Mouse (Mus musculus): ENCODE measurements around the gene Gpc6.

The Gpc6 gene

DNA sequence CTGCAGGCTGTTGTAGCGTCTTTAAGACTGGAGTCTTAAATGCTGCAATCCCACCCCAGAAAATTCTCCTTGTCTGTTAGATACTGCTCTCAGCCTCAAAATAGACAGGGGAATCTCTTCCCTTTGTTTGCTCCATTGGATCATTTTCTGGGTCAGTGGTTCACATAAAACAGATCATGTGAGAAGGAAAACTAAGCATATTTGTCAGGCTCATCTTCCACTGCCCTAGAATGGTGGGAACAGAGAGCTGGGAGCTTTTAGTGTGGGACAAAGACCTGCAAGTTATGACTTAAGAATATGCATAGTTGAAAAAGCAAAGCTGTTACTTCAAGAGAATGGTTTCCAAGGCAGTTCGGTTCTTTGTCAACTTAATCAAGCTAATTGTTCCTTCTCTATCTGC is 136.4 kb downstream of the Gpc6 start:
- DNase-seq (ENCODE audit: low spot score in 2 of 2), result no peak

DNA sequence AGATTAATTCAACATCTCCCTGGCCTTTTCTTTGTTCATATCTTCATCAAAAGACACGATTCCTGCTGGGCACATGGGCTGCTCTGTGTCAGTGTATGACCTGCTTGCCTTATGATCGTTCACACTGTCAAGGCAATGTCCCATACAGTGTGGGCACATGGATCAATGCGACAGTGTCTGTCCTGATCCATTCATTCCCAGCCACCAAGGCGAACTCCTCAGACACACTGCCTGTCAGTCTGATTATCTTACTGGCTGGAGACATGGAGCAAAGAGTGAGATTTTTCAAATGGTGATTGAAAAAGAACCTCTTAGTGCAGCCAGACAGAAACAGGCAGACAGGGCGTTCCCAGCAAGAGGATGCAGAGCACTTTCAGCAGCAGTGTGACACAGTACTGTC is 143.1 kb downstream of the Gpc6 start:
- DNase-seq (ENCODE audit: low spot score in 2 of 2), result no peak

DNA sequence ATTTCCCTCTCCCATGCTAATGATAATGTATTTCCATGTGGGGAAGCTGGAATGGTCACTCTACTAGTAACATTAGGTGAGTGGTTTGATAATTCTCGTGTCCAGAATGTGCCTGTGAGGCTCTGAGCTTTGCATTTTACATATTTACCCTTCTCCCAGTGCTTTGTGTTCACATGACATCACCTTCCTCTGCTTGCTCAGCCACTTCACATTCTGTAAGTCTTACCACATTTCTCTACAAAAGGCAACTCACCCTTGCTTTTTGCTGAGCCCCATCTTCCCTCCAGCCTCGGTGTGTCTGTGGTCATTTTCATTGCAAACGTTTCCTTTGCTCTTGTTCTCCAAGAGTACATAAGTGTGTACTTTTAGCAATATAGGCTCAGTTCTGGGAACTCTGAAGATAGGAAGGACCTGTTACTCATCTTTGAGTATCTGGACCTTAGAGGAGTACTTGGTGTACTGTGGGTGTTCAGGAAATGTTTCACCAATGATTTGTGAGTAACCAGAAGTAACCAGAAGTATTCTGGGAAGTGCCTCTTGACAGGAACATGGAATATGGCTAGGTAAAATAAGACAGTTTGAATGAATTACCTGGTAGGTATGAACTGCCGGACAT is 145.5 kb downstream of the Gpc6 start:
- no peak for DNase-seq (ENCODE audit: low spot score in 2 of 2)

DNA sequence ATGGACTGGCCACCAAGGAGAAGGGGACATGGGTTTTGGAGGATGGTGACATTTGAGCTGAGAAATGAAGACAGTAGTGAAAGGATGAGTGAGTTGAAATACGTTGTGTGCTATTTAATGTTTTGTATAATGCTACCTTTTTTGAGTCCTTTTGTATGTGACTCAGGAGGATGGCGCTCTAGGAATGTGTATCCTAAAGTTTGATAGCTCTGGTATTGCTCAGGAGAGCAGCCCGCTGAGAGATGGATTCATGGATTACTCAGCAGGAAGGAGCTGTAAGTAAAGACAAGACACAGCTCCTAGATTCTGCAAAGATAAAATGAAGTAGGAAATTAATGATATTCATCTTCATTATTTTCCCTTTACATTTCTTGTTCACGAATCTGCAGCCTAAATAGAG is 168.5 kb downstream of the Gpc6 start:
- no peak for DNase-seq (ENCODE audit: low spot score in 2 of 2)

DNA sequence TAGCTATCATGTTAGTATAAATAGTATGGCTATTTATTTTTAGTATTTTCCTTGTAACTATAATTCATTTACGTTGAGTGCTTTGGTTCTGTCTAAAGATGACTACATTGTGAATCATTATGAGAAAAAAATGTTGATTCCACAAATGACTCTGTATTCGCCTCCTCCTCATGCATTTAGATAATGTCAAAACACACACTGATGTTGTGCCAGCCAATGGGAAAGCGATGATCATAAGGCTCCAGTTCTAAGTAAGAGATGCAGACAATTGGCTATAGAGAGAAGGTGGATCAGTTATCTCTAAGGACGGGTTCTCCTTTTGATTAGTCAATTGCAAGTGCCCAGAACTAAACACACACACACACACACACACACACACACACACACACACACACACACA is 181.8 kb downstream of the Gpc6 start:
- DNase-seq (ENCODE audit: low spot score in 2 of 2), result peak; percentile 19 to 25

DNA sequence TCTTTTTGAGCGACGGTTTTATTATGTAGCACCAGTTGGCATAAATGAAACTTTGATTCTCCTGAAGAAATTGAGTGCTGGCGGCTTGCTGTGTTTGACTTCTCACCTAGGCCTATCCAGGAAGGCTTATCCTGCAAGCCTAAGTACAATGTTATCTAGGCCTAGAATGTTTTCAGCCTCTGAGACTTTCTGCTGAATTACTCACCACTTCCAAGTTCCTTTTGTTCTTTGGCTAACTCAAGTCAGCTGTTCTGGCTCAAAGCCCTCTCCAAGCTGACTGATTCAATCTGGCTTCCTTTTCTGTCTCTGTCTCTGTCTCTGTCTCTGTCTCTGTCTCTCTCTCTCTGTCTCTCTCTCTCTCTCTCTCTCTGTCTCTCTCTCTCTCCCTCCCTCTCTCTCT is 188.0 kb downstream of the Gpc6 start:
- no peak for DNase-seq (ENCODE audit: low spot score in 2 of 2)

DNA sequence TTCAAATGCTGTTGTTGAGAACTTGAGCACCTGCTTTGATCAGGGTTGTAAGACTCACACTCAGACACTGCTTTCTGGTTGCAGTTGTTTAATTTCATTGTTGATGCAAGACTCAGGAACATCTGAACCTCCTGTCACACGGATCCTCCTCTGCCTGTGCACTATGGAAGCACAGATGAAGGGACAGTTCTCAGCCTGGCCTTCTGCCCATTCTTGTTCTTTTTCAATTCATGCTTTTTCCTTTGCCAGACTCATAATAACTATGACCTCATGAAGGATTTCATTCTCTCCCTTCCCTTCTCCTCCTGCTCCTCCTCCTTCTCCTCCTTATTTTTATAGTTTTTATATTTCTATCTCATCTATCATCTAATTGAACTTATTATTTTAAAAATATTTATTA is 196.9 kb downstream of the Gpc6 start:
- DNase-seq (ENCODE audit: low spot score in 2 of 2), result no peak

DNA sequence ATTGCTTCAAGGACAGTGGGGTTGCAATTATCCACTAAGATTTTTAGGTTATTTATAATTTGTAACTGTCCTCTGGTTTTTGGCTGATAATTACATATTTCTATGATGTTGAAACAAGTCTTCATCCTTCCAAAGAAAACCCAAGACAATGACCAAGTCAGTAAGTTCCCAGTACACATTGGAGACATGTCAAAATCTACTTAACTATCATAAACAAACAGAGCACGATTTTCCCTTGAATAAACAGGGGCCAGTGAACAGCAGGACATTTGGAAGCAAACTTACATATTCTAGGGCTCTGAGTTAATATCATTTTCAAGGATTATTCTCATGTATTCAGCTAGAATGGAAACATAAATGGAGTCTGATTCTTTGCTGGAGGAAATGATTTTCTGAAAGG is 205.2 kb downstream of the Gpc6 start:
- no peak for DNase-seq (ENCODE audit: low spot score in 2 of 2)

DNA sequence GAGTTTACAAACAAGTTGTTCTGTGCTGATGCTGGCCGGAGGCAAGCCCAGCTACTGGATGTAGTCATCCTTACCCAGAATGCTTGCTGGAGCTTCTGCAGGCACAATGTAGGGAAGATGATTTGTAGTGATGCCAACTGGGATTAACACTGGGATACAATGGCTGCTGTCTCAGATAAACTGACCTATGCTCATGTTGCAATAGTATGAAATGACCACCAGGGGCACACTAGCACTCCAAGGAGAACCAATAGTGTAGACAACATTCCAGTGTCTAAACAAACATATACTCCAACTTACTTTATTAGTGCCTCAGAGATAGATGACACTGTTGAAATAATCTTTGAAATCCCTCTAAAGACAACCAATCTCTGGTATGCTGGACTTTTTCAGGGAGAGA is 206.2 kb downstream of the Gpc6 start:
- no peak for DNase-seq (ENCODE audit: low spot score in 2 of 2)

DNA sequence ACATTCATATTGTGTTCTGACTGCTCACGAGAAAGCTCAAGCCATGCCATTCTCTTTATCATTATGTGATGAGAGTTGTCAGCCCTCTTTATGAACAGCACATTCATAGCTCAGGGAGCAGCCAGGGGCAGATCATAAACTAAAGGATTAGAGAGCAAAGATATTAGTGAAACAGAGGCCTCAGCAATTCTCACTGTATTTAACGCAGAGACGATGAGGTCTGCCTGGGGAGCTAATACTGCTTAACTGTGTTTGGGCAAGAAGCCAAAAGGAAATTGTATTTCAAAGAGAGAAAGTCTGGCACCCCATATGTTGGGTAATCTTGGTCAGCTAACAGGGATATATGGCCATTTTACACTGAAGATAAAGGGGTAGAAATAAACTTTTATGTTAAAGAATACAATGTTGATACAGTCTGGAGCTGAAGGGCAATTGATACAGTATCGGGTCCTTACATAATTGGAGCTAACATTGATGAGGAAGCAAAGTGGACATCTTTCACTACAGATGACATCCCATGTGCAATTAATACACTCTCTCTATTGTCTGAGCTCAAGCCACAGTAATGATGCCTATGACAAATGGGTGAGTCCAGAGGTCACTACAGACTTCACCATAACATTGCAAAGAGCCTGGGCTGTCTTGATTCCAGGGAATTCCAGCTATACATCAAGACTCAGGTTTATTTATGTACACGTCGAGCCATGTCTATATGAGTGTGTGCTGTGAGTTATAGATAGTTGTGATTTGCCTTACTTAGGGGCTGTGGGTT is 216.1 kb downstream of the Gpc6 start:
- DNase-seq (ENCODE audit: low spot score in 2 of 2), result no peak

DNA sequence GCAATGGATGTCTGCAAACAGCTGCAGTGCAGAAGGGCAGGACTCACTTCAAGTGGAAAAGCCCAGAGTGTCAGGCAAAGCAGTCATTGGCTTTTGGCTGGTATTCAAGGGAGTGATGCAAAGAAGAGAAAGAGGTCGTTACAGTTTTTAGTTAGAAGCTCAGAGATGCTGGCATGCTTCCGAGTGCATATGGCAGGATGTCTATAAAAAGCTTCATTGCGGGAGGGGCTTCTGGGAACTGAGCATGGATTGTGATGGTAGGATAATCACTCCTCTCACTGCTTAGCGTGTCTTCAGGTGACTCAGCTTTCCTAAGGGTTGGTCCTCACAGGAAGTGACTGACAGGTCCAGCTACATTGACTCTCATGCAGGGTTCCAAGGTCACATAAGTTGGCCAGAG is 221.0 kb downstream of the Gpc6 start:
- peak; percentile 18 to 34 for DNase-seq (ENCODE audit: low spot score in 2 of 2)

DNA sequence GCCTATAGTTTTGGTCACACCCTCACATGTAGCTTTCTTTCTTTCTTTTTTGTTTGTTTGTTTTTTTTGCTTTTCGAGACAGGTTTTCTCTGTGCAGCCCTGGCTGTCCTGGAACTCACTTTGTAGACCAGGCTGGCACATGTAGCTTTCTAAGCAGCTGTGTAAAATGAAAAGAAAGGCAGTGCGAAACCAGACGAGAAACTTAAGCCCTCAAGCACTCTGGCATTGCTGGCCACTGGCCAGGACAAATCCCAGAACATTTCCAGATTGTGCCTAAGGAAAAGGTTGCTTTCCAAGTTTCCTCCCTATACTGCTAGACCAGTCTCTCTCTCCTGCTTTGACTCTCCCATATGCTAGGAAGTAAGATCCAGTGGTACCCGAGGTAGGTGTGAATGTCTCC is 221.6 kb downstream of the Gpc6 start:
- DNase-seq (ENCODE audit: low spot score in 2 of 2), result no peak

DNA sequence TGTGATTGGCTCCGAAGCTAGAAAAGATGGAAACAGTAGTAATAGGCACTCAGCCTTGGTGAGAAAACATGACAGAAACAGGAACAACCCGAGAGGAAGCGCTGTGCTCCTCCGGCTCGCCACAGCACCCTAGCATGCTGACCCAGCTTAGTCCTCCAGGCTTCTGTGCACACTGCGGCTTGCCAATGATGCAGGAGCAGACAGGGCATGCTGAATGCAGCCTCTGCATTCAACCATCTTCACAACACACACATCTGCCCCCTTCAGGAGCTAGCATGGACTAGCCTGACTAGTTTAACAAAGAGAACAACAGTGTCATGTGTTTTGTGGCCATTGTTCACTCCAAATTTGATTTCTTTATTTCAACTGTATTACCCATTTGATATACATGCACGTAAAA is 226.5 kb downstream of the Gpc6 start:
- DNase-seq (ENCODE audit: low spot score in 2 of 2), result no peak

DNA sequence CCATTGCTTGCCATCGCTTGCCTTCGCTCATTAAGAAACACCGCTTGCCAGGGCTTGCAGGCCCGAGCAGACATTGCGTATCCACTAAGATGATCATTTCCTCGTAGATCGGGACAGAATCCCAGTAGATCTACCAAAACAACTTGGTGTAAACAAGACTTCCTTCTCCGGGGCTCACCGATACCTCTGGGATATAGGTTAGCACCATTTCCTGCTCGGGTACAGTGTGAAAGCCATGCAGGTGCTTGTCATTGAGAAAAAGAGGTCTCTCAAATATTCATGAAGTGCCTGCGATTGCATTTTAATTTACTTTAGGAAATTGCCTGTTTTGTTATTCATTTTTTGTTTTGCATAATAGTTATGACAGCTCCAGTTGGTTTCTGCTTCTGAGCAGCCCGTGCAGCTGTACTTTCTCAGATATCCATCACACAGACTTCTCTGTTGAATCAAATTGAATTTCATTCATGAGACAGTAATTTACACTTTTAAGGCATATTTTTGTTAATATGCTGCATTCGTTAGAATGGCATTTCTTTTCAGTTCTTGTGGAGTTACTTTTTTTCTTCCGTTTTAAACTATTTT is 230.9 kb downstream of the Gpc6 start:
- no peak for DNase-seq (ENCODE audit: low spot score in 2 of 2)

DNA sequence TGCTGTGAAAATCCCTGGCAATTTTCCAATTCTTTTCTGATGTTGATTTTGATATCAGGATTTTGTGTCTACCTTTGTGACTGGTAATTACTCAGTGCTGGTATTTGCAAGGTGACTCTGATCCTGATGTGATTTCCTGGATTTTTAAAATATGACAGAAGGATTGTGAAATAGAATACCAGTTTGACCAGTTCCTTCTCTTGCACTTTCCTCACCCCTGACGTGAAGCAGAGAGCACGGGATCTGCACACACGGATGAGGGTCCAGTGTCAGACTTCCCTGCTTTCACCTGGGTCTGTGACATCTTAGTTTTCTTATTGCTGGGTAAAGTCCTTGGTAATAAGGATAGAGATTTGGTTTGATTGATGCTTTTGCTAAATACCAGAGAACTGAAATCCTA is 232.3 kb downstream of the Gpc6 start:
- DNase-seq (ENCODE audit: low spot score in 2 of 2), result no peak

DNA sequence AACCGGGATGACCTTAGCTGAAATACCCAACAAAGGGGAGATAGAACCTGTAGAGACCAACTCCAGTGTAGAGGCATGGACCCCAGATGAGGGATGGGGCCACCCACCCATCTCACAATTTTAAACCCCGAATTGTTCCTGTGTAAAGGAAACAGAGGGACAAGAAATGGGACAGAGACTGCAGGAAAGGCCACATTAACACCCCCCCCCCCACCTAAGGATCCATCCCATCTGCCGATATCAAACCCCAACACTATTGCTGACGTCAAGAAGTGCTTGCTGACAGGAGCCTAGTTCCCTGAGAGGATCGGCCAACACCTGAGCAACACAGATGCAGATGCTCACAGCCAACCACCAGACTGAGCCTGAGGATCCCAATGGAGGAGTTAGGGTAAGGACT is 241.2 kb downstream of the Gpc6 start:
- no peak for DNase-seq (ENCODE audit: low spot score in 2 of 2)

DNA sequence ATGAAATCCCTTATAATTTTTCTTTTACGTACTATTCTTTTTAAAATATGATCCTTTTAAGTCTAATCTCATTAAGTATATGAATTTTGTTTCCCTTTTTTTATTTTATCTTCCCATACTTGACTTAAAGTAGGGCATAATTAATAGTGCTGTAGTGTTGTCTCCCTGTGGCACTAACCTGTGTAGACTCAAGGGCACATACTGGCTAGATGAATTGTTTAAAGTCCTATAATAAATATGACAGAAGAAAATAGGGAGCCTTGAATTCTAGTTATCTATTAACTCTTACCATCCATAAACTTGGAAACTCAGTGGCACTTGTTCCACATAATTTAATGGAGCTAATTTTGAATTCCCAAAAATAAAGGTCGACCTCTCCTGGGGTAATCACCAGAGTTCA is 268.2 kb downstream of the Gpc6 start:
- DNase-seq (ENCODE audit: low spot score in 2 of 2), result no peak

DNA sequence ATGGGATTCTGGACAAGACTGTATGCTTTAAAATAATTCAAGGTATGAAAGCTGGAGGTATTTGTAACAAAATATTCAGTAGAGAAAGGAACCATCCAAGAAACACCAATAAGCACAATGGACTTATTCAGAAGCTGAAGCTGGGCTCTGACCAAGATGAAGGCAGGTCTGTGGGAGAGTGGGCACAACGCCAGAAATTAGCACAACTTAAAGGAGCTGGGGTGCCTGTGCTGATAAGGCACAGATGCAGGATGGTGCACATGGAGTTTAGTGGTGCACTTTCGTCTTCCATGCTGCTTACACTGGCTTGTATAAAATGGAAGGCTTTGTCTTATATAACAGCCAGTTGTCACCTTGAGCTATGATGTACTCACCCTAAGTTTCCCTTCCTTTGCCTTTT is 276.9 kb downstream of the Gpc6 start:
- DNase-seq (ENCODE audit: low spot score in 2 of 2), result no peak

DNA sequence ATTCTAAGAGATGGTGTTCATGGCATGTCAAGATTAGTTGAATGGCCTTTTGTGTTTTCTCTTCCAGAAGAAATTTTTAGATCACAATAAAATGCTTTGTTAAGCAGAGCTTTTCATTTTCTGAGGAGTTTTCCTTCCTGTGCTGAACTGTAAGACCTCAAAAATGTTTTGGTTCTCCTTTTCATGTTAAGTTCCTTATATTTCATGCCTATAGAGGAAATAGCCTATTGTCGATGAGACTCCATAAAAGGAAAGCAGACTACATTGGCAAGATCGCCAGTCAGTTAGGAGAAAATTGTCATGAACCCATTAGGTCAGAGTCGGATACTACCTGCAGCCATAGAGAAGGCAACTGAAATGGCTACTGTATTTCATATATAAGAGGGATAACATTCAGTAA is 278.8 kb downstream of the Gpc6 start:
- no peak for DNase-seq (ENCODE audit: low spot score in 2 of 2)

DNA sequence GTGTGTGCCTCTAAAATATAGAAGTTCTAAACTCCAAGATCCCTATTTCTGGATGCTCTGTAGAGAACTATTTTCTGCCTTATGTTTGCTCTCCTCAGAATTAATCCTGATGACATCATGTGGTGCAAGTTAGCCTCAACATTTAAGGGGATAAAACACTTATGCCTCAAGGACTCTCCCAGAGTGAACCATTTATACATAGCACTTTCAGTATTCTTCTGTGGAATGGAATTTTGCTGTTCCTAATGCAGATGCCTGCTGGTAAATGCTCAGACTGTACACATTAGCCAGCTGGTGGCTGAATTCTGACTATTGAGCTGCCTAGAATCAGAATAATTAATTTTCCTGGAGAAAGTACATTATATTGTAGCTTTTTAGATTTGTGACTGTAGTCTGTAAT is 289.3 kb downstream of the Gpc6 start:
- DNase-seq (ENCODE audit: low spot score in 2 of 2), result no peak

DNA sequence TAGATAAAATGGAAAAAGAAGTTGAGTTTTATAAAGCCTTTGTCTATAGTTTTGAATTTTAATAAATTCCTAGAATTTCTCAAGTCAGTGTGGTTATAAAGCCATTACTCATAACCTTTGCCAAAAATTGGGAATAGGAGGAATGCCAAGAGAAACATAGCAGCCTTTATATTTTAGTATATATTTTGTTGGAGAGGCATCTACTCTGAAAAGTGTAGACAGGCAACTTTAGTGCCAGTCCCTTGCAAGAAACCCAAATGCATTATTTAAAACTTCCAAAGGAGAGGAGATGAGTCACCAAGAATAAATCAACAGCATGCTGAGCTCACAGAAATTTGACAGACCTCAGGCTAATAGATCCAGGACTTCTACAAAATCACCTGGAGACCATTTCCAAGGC is 301.8 kb downstream of the Gpc6 start:
- no peak for DNase-seq (ENCODE audit: low spot score in 2 of 2)

DNA sequence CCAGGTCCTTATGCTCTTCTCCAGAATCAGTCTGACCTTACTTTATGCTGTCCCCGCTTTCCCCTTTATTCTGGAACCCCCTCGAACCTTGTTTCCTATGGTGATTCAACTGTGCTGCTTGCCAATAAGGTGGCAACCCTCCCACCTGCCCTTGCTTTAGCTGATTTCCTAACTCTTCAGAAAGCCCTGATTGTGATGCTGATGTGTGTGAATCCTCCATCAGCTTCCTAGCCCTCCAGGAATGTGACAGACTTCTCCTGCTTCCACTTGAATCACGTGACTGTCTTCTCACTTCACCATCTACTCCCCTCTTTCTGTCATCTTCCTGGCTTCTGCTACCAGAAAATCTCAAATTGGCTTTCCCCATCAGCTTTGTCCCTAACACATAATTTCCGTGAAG is 305.4 kb downstream of the Gpc6 start:
- no peak for DNase-seq (ENCODE audit: low spot score in 2 of 2)

DNA sequence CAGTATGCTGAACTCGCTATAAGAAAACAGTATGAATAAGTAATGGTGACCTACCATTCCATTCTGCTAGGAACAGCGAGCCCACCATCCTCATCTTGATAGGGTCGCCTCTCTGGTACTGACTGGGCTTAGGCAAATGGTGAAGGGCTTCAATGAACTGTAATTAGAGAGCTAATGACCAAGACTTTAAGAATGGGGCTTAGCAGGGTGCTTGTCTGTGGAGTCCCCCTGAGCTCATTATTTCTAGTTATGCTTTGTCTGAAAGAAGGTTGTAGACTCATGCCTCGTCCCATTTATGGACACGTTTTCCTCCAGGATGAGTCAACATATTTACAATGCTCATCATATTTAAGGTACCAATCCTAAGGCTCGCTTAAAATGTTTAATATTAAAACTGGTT is 313.1 kb downstream of the Gpc6 start:
- no peak for DNase-seq (ENCODE audit: low spot score in 2 of 2)

Measured in right cerebral cortex, adult 2 months (tissue).